Mouse (Mus musculus) large intestine, adult 2 months (tissue): ENCODE data around the gene Irf4. TPM values are rescaled to one million over a fixed set of nuclear protein-coding genes. Genes with fewer than 3 reads are reported as not detected.

Source experiments
- DNase-seq: peaks from one replicate; pipeline ENCODE4 v3.0.0-alpha.2; 2012; ENCODE audit warnings: low read depth, low spot score
- WGBS: fragments of 180-500 bp; shearing (Covaris S2); methylation state at CpG from one replicate; pipeline ENCODE4 v1.1.7; 2018; 5-methylcytosine and 5-hydroxymethylcytosine counted together
- polyA plus RNA-seq: library from polyadenylated mRNA; depleted of rRNA; stranded (reverse); fragments of >200 nt; gene quantifications from 2 replicates; pipeline ENCODE4 v1.2.3, GENCODE M21; 2012

Irf4 gene
- polyA plus RNA-seq, 1 experiment: 4.0 TPM

GRCm38 (mm10) chr13:30758789-30759381 is 9.9 kb downstream of the Irf4 start:
- WGBS: 69% methylated on average over 11 of the region's 11 CpGs
- DNase-seq: no peak

GRCm38 (mm10) chr13:30760374-30761090 is 11.5 kb downstream of the Irf4 start:
- WGBS: 66% methylated on average over 3 of the region's 3 CpGs
- no peak for DNase-seq

DNA sequence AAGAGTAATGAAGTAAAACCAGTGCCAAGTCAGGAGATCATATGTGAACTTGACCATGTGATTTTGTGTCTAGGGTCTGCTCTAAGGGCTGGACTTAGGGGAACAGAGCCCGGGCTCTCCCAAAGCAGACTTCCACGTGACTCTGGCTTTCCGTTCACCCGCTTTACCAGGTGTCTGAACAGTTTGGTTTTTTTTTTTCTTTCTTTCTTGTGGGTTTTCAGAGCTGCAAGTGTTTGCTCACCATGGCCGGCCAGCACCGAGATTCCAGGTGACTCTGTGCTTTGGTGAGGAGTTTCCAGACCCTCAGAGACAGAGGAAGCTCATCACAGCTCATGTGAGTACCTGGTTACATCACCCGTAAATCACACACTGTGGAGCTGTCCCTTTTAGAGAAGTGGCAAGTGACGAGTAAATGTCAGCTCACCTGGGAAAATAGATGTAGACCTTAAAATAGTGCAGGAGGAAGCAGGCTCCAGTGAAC is 12.2 kb downstream of the Irf4 start:
- DNase-seq: no peak
- 74% methylated on average over 8 of the region's 8 CpGs for WGBS

DNA sequence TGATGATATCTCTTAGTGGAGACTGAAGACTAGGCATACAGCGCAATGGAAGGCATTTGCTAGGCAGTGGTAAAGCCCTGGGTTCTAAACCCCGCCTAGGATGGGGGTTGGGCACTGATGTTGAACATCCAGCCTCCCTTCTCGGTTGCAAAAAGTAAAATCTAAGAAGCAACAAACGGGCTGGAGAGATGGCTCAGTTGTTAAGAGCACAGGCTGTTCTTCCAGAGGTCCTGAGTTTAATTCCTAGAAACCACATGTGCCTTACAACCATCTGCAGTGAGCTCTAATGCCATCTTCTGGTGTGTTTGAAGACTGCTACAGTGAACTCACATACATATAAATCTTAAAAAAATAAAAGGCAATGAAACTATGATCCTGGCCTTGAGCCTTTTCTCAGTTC is 13.2 kb downstream of the Irf4 start:
- WGBS: 80% methylated on average over 4 of the region's 4 CpGs
- no peak for DNase-seq

DNA sequence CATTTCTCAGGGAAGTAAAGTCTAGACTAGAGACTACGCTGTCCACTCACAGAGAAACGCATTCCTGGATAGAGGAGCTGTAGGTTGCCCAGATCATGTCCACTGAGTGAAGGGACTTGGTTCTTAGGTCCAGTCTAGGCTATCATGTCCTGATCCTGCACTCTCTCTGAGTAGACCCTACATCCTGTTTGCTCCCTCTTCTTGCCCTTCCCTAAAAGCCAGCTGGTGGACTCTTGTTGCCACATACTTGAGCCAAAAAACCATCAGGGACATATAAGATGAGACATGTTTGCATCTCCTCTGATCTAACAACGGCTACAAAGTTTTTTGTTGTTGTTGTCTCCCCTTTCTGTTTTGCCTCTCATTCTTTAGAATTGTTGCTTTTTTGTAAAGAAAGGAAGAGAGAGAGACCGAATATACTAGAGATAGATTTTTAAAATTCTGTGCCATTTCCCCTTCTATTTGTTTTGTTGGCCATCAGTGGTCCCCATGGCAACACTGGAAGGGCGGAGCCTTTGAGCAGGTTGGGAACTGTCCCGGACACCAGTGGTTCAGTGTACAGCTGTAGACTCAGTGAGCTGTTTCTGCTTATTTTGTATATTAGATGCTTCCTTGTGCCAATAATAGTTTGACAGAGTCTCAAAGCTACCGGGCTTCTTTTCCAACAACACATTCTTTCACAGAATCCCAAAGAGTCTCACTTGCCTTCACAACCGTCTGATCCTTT is 15.2 kb downstream of the Irf4 start:
- DNase-seq: no peak
- WGBS: 61% methylated on average over 8 of the region's 8 CpGs

DNA sequence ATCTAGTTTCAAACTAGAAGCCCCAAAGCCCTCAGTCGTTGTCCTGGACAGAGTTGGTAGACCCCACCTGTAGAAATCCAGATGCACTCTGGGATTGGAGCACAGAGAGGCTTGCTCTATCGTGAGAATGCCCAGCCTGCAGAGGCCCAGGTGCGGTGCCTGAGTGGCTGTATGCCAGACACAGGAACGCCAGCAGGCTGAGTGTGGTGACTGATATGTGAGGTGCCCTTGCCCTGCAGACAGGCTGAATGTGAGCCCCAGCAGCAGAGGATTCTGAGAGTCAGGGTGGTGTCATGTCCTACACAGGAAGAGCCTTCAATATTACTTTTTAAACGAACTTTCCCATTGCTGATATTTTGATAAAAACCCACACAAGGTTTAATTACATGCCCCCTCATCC is 16.9 kb downstream of the Irf4 start:
- no peak for DNase-seq
- 73% methylated on average over 5 of the region's 5 CpGs for WGBS

DNA sequence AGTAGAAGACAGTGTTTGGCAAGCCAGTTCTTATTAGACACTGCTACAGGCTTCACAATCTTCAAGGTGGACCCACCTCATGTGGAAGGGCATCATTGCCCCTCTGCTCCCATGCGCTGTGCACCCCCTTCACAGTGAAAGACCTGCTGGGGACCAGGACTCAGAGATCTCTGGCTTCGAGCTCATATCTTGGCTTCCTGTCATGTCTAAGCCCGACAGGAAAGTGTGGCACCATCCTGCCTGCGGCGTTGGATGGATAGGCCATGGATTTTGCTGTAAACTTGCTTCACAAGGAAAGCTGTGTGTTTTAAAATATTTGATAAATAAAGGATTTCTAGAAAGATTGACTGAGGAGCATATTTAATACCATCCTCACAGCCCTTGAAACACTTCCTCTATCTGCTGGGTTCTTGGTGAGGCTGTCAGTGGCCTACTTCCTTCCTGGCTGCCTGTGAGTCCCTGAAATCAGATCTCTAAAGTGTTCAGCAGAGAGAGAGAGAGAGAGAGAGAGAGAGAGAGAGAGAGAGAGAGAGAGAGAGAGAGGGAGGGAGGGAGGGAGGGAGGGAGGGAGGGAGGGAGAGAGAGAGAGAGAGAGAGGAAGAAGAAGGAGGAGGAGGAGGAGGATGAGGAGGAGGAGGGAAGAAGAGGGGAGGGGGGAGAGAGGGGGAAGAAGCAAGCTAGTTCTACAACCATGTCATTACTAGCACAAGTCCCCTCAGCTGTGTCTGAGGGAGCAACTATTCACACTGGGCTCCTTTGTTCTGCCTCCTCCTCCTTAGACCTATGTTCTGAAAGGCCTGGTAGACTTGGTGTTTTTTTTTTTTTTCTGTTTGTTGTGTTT is 17.8 kb downstream of the Irf4 start:
- DNase-seq: no peak
- 84% methylated on average over 5 of the region's 5 CpGs for WGBS

DNA sequence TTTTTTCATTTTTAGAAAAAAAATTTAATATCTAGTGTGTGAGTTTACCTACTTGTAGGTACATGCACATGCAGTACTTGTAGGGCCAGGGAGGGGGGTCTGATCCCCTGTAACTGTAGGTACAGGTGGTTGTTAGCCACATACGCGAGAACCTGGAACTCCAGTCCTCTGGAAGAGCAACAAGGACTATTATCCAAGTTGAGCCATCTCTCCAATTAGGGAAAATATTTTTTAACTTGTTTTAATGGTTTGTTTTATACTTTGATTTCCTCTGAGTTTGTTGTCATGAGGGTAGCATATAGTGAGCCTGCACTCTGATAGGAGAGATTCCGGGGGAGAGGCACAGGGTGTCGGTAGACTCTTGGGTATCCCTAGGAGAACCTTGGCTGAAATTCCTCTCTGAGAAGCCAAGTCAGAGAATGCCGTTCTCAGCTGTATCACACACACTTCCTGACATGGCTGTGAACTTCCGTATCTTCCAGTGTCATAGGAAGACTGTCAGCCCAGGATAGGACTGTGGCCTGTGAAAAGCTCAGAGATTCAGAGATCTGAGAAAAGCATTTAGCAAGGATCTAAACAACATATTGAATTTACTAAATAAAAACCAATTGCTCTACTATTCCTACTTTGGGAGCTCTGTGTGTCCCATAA is 18.6 kb downstream of the Irf4 start:
- no peak for DNase-seq
- WGBS: 77% methylated on average over 6 of the region's 6 CpGs

GRCm38 (mm10) chr13:30776021-30776420 is 27.0 kb downstream of the Irf4 start:
- DNase-seq: no peak
- 86% methylated on average over 2 of the region's 2 CpGs for whole genome bisulfite sequencing

DNA sequence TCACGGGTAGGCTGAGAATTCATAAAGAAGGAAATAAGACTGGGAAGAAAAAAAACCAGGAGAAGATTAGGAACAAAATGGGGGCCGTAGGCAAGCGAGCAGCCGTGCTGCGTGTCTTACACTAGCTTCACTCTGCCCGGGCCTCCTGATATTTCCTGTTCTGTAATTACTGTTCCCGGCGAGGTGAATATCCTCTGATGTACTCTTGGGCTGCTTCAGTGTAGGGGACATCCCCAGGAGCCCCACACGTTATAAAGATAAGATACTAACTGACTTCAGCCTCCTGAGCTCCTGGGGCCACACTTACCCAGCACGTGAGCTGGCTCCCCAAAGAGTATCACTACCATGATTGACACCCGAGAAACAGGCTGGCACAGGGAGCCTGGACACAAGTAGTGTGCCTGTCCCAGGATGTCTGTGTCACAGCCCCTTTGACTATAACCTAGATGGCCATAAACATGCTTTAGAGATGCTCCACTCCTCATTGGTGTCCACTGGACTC is 28.7 kb downstream of the Irf4 start:
- 53% methylated on average over 11 of the region's 11 CpGs for WGBS

DNA sequence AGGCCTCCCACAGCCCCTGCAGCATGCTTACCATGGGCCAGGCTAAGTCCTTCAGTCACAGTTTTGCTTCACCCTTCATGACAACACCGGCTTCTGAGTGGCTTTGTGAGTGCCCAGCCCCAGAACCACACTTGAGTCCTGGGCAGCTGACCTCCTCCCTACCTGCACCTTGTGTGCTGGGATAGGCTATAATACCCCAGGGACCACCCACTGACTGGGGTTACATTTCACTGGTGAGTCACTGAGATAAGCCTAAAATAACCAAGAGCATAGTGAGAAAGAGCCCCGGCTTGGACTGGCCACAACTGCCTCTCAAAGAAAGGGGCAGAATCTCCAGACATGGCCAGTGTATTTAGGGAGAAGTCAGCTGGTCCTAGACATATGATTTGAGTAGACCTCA is 32.9 kb downstream of the Irf4 start:
- no peak for DNase-seq
- WGBS: 17% methylated on average over 2 of the region's 2 CpGs

More for the DNA sequence above, 28.7 kb downstream of the Irf4 start:
- no peak for DNase-seq

- 56% methylated on average over 8 of the region's 8 CpGs for WGBS
Measured at GRCm38 (mm10) chr13:30782419-30782818, 33.4 kb downstream of the Irf4 start.

DNA sequence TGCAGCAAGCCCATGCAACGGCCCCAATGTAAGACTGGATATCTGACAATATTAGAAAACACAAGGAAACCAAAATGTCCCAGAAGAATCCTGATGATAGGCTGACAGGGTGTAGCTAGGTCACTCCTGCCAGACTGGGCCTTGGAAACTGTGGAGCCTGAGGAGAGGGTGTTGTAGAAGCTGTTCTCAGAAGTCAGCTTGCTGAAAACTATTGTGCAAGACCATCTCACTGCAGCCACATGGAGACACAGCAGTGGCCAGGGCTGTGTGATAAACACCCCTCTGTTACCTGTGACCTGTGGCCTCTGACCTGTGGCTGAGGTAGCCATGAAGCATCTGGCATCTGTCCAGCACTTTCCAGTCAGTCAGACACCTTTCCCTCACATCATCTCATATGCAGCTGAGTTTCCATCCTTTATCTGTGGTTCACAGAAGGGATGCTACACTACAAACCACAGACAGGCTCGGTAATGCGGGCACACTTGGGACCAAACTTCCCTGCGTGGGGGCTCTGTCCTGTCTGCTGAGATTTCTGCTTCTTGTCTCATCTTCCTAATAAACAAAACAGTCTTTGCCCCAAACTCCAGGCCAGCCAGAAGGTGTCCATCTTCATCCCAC is 36.5 kb downstream of the Irf4 start:
- DNase-seq: no peak
- WGBS: 86% methylated on average over 4 of the region's 4 CpGs

More at GRCm38 (mm10) chr13:30782419-30782818, 33.4 kb downstream of the Irf4 start:
- no peak for DNase-seq

DNA sequence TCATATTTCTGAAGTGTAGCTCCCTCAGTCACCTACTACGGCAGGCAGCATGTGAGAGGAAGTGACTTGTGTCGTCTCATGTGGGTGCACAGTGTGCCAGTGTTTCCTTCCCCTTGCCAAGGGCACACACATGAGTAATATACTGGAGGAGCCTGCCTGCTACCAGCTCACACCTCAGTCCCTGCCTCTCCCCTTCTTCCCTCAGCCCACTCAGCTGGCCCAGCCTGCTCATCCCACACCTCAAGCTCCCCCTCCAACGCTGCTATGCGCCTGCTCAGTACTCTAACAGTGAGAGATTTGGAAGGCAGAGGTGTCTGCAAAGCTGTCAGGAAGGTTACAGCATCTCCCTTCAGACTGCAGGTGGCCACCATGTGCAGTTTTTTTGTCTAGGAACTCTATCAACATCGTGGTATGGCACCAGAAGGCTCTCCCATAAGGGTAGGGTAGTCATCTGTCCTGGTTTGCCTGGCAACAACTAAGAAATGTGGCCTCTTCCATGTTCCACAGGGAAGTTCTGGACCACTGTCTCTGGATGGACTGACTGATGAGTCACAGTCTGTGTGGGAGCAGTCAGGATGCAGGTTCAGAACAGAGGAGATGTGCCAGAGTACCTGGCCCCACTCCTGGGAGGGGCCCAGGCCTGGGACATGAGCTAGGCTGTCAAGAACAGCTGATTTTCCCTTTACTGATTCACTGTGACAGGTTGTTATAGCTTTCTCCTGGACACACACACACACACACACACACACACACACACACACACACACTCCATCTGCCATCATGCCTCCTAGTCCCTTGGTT is 37.4 kb downstream of the Irf4 start:
- DNase-seq: no peak
- 74% methylated on average over 5 of the region's 5 CpGs for WGBS

DNA sequence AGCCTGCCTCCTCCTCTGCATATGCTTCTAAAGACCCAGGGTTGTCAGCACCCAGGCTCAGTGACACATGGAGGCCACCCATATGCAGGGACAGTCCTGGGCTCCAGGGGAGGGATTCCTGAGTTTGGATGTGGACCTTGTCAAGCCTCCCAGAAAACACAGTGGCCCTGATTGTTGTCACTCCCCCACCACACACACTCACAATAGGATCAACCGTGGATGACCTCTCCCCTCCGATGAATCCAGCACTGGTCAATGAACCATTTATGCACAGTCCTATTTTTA is 38.0 kb downstream of the Irf4 start:
- DNase-seq: no peak
- 79% methylated on average over 2 of the region's 2 CpGs for WGBS

DNA sequence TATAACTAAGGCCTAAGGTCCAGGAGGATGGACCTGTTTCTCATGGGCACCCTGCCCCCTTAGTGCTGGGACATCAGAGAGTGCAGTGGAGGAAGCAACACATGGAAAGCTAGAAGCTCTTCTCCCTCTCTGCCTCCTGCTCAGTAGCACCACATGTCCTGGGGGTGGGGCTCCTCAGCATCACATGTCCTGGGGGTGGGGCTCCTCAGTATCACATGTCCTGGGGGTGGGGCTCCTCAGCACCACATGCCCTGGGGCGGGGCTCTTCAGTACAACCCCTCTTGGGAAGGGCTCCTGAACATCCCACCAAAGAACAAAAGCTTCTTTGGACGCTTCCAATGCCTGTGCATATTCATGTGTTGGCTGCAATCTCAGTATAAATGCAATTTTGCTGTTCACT is 38.5 kb downstream of the Irf4 start:
- WGBS: 83% methylated on average over 2 of the region's 2 CpGs
- no peak for DNase-seq

GRCm38 (mm10) chr13:30787960-30788359 is 38.9 kb downstream of the Irf4 start:
- 63% methylated on average over 4 of the region's 4 CpGs for WGBS
- DNase-seq: no peak

GRCm38 (mm10) chr13:30788421-30788820 is 39.4 kb downstream of the Irf4 start:
- no peak for DNase-seq
- WGBS: 80% methylated on average over 3 of the region's 3 CpGs
